Mouse (Mus musculus) spleen, adult 10 weeks (tissue): ENCODE results near the gene Klhl8. TPM values are rescaled to one million over a fixed set of nuclear protein-coding genes. Genes with fewer than 3 reads are reported as not detected.

ENCODE experiments used
- polyA plus RNA-seq: library from polyadenylated mRNA; stranded (reverse); fragments of 350-450 nt; fragmentation: Illumina TruSeq; extraction: RNeasy Lipid Tissue Mini Kit (QIAGEN cat#74804); gene quantifications from one replicate; pipeline ENCODE4 v1.2.3, GENCODE M21; 2015; ENCODE audit warnings: low replicate concordance; ENCODE audit not compliant: insufficient read depth

The Klhl8 gene
- 2.6 TPM for polyA plus RNA-seq

DNA sequence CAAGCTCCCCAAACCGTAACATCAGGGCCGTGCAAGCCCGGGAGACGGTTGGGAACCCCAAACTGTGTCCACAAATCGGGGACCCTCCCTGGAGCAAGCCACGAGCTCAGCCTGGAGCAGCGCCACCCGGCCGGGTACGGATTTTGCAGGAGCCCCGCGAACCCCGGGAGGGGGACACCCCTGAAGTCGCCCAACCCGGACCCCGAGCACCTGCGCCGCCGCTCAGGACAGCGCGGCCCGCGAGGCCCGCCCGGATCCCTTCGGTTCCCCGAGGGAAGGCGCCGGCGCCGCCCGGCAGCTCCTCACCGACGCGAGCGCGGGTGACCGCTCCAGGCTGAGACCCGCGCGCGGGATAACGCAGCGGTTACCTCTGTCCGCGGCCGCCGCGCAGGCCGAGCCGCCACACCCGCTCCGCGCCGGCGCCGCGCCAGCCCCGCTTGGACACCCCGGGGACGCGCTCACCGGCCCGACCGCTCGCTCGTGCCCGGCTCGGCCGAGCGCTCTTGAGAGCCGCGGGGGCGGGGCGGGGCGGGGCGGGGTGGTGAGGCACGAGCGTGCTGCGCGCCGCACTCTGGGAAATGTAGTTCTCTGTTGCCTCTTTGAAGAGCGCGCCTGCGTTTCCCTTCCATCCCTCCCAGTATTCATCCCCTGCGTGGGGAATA, at the start of gene Klhl8:
TSS of gene Klhl8 (minus strand) at position 512 of the 662 bp plus-strand sequence.

Other genes starting within 250 kb of the Klhl8 start
- 40.6 TPM for gene Aff1, start 218.9 kb downstream of the Klhl8 start, polyA plus RNA-seq
- 0.18 TPM for gene Hsd17b13, start 66.2 kb upstream of the Klhl8 start, polyA plus RNA-seq
- gene Hsd17b11, start 110.7 kb upstream of the Klhl8 start, polyA plus RNA-seq = 69.0 TPM
- gene Nudt9, start 135.0 kb upstream of the Klhl8 start, polyA plus RNA-seq = 36.2 TPM
- gene Gm17660, start 166.3 kb upstream of the Klhl8 start, polyA plus RNA-seq = not detected
- 80.1 TPM for gene Sparcl1, start 202.5 kb upstream of the Klhl8 start, polyA plus RNA-seq